Mouse (Mus musculus) hindbrain, postnatal 0 days (tissue): ENCODE data around the gene Ccr7. TPM values are rescaled to one million over a fixed set of nuclear protein-coding genes. Genes with fewer than 3 reads are reported as not detected.

Source experiments
- ATAC-seq: fragments of 200-750 bp; cut with Nextera tagmentation; 2 replicates; pipeline ENCODE4 v1.8.0; 2017; ENCODE audit warnings: mild to moderate bottlenecking, moderate TSS enrichment, moderate library complexity
- DNase-seq: peaks from one replicate; pipeline ENCODE4 v3.0.0-alpha.2; 2015; ENCODE audit warnings: low spot score
- H3K27ac ChIP-seq: fragments of 300-500 bp; sonication (generic); 2 replicates; pipeline ENCODE4 v1.5.1; 2014; ENCODE audit warnings: mild to moderate bottlenecking
- H3K27me3 ChIP-seq: fragments of 300-500 bp; sonication (generic); 2 replicates; pipeline ENCODE4 v1.6.1; 2014; ENCODE audit warnings: low read length, mixed read lengths; ENCODE audit not compliant: insufficient read depth
- H3K36me3 ChIP-seq: fragments of 300-500 bp; sonication (generic); 2 replicates; pipeline ENCODE4 v1.6.1; 2014; ENCODE audit warnings: low read length, mixed read lengths; ENCODE audit not compliant: insufficient read depth
- H3K4me1 ChIP-seq: fragments of 300-500 bp; sonication (generic); 2 replicates; pipeline ENCODE4 v1.6.1; 2014; ENCODE audit warnings: antibody characterized with exemption, low read length, mixed read lengths; ENCODE audit not compliant: insufficient read depth
- H3K4me2 ChIP-seq: fragments of 300-500 bp; sonication (generic); 2 replicates; pipeline ENCODE4 v1.6.1; 2014; ENCODE audit warnings: low read depth, mild to moderate bottlenecking, low read length, moderate library complexity, mixed read lengths
- H3K4me3 ChIP-seq: fragments of 300-500 bp; sonication (generic); 2 replicates; pipeline ENCODE4 v1.5.1; 2014; ENCODE audit warnings: low read length
- H3K9ac ChIP-seq: fragments of 300-500 bp; sonication (generic); replicated peaks from 2 replicates; pipeline ENCODE4 v1.6.1; 2014; ENCODE audit warnings: mild to moderate bottlenecking, low read length, moderate library complexity, mixed read lengths
- H3K9me3 ChIP-seq: fragments of 300-500 bp; sonication (generic); 2 replicates; pipeline ENCODE4 v1.6.1; 2016; ENCODE audit warnings: low read length, mixed read lengths
- CTCF ChIP-seq: IDR thresholded peaks from 2 replicates; pipeline ENCODE4 v1.5.1; 2016; ENCODE audit warnings: antibody characterized with exemption, control low read depth, low read depth
- WGBS: fragments of 180-500 bp; shearing (Covaris S2); extraction: QIAGEN DNeasy Blood & Tissue Kit; methylation state at CpG from one replicate; pipeline ENCODE4 v1.1.7; 2014; 5-methylcytosine and 5-hydroxymethylcytosine counted together
- polyA plus RNA-seq: library from polyadenylated mRNA; unstranded; fragments of >200 nt; fragmentation: Nextera tagmentation; extraction: Ambion mirVana; gene quantifications from 2 replicates; pipeline ENCODE4 v1.2.1, GENCODE M21; 2015
- total RNA-seq: library from RNA; depleted of rRNA; stranded (reverse); fragments of >200 nt; gene quantifications from 2 replicates; pipeline ENCODE4 v1.2.3, GENCODE M21; 2014; rRNA removed

Ccr7 gene
- total RNA-seq = 0.40 TPM in 1 of 2 replicates, not detected in the other
- polyA plus RNA-seq = not detected in 2 replicates

GRCm38 (mm10) chr11:99154987-99155641, at the start of gene Ccr7:
Gene Ccr7 (minus strand): TSS chr11:99155077.
- H3K4me2 ChIP-seq = no peak within 1 kb of the TSS
- H3K36me3 ChIP-seq = no peaks in the 10 kb centered on the region

GRCm38 (mm10) chr11:99189154-99189582, 34.3 kb upstream of the Ccr7 start:
- peak; percentile 89 for TF ChIP-seq CTCF
- ATAC-seq (0 out of 2 replicates have a peak, but pooled peaks have one; percentile 4), DNase-seq (peak; percentile 74)
- Histone ChIP-seq H3K9me3 (no peaks in the 10 kb centered on the region), H3K9ac (no peak overlapping the region), H3K4me3 (no peak overlapping the region), H3K27ac (no peak overlapping the region), H3K4me1 (no peaks in the 10 kb centered on the region), H3K36me3 (no peaks in the 10 kb centered on the region), H3K27me3 (no peaks in the 10 kb centered on the region), H3K4me2 (no peak overlapping the region)
- 25% methylated on average over 14 of the region's 14 CpGs for WGBS

More at GRCm38 (mm10) chr11:99154987-99155641, at the start of gene Ccr7:
- 78% methylated on average over 12 of the region's 12 CpGs for WGBS
- TF ChIP-seq CTCF = no peak
- H3K4me3 ChIP-seq = no peak within 1 kb of the TSS
- H3K27ac ChIP-seq = no peak within 1 kb of the TSS
- ATAC-seq (no peak), DNase-seq (no peak)
- no peaks in the 10 kb centered on the region for H3K4me1 ChIP-seq
- no peak within 1 kb of the TSS for H3K9ac ChIP-seq
- H3K27me3 ChIP-seq = no peaks in the 10 kb centered on the region
- H3K9me3 ChIP-seq = no peaks in the 10 kb centered on the region

GRCm38 (mm10) chr11:99187348-99187747, 32.5 kb upstream of the Ccr7 start:
- no peak for TF ChIP-seq CTCF
- Histone ChIP-seq H3K4me1 (no peaks in the 10 kb centered on the region), H3K9ac (no peak overlapping the region), H3K27ac (no peak overlapping the region), H3K9me3 (no peaks in the 10 kb centered on the region), H3K4me3 (no peak overlapping the region), H3K4me2 (no peak overlapping the region), H3K27me3 (no peaks in the 10 kb centered on the region), H3K36me3 (no peaks in the 10 kb centered on the region)
- 97% methylated on average over 4 of the region's 4 CpGs for WGBS
- DNase-seq (no peak), ATAC-seq (no peak)

GRCm38 (mm10) chr11:99186836-99187235, 32.0 kb upstream of the Ccr7 start:
- no peak overlapping the region for H3K27ac ChIP-seq
- H3K36me3 ChIP-seq = no peaks in the 10 kb centered on the region
- ATAC-seq (no peak), DNase-seq (no peak)
- no peak overlapping the region for H3K4me3 ChIP-seq
- H3K27me3 ChIP-seq = no peaks in the 10 kb centered on the region
- TF ChIP-seq CTCF = no peak
- no peak overlapping the region for H3K9ac ChIP-seq
- no peak overlapping the region for H3K4me2 ChIP-seq
- no peaks in the 10 kb centered on the region for H3K9me3 ChIP-seq
- 74% methylated on average over 2 of the region's 2 CpGs for WGBS
- H3K4me1 ChIP-seq = no peaks in the 10 kb centered on the region

GRCm38 (mm10) chr11:99182575-99182974, 27.7 kb upstream of the Ccr7 start:
- H3K27ac ChIP-seq = no peak overlapping the region
- ATAC-seq (no peak), DNase-seq (no peak)
- H3K4me2 ChIP-seq = no peak overlapping the region
- no peaks in the 10 kb centered on the region for H3K9me3 ChIP-seq
- H3K4me3 ChIP-seq = no peak overlapping the region
- H3K36me3 ChIP-seq = no peaks in the 10 kb centered on the region
- no peaks in the 10 kb centered on the region for H3K27me3 ChIP-seq
- H3K9ac ChIP-seq = no peak overlapping the region
- no peaks in the 10 kb centered on the region for H3K4me1 ChIP-seq
- WGBS = 53% methylated on average over 11 of the region's 11 CpGs
- no peak for TF ChIP-seq CTCF

GRCm38 (mm10) chr11:99180071-99180470, 25.2 kb upstream of the Ccr7 start:
- WGBS = 91% methylated on average over 5 of the region's 5 CpGs
- DNase-seq (no peak), ATAC-seq (no peak)
- Histone ChIP-seq H3K36me3 (no peaks in the 10 kb centered on the region), H3K9ac (no peak overlapping the region), H3K4me1 (no peaks in the 10 kb centered on the region), H3K4me3 (no peak overlapping the region), H3K9me3 (no peaks in the 10 kb centered on the region), H3K4me2 (no peak overlapping the region), H3K27ac (no peak overlapping the region), H3K27me3 (no peaks in the 10 kb centered on the region)
- no peak for TF ChIP-seq CTCF

GRCm38 (mm10) chr11:99177925-99178198, 23.0 kb upstream of the Ccr7 start:
- no peak for TF ChIP-seq CTCF
- no peak overlapping the region for H3K4me3 ChIP-seq
- H3K4me1 ChIP-seq = no peaks in the 10 kb centered on the region
- DNase-seq = no peak
- no peak overlapping the region for H3K27ac ChIP-seq
- WGBS = 81% methylated on average over 1 of the region's 3 CpGs
- no peak overlapping the region for H3K9ac ChIP-seq
- H3K36me3 ChIP-seq = no peaks in the 10 kb centered on the region
- ATAC-seq = no peak
- no peaks in the 10 kb centered on the region for H3K9me3 ChIP-seq
- no peak overlapping the region for H3K4me2 ChIP-seq
- no peaks in the 10 kb centered on the region for H3K27me3 ChIP-seq
